Mouse (Mus musculus) midbrain, embryonic 15.5 days (tissue): Measurements from ENCODE around the gene Sgsm3. TPM values are rescaled to one million over a fixed set of nuclear protein-coding genes. Genes with fewer than 3 reads are reported as not detected.

Experiments used
- ATAC-seq: fragments of 200-750 bp; cut with Nextera tagmentation; replicated peaks from 2 replicates; pipeline ENCODE4 v1.8.0; 2017; ENCODE audit warnings: moderate TSS enrichment
- H3K27ac ChIP-seq: fragments of 300-500 bp; sonication (generic); 2 replicates; pipeline ENCODE4 v1.5.1; 2015; ENCODE audit warnings: mild to moderate bottlenecking, inconsistent platforms
- H3K27me3 ChIP-seq: fragments of 300-500 bp; sonication (generic); replicated peaks from 2 replicates; pipeline ENCODE4 v1.6.1; 2015; ENCODE audit warnings: inconsistent platforms
- H3K36me3 ChIP-seq: fragments of 300-500 bp; sonication (generic); replicated peaks from 2 replicates; pipeline ENCODE4 v1.6.1; 2015; ENCODE audit warnings: inconsistent platforms
- H3K4me1 ChIP-seq: fragments of 300-500 bp; sonication (generic); 2 replicates; pipeline ENCODE4 v1.6.1; 2015; ENCODE audit warnings: inconsistent platforms
- H3K4me2 ChIP-seq: fragments of 300-500 bp; sonication (generic); 2 replicates; pipeline ENCODE4 v1.6.1; 2015; ENCODE audit warnings: inconsistent platforms, mild to moderate bottlenecking, moderate library complexity
- H3K4me3 ChIP-seq: fragments of 300-500 bp; sonication (generic); 2 replicates; pipeline ENCODE4 v1.5.1; 2015; ENCODE audit warnings: mild to moderate bottlenecking, inconsistent platforms
- H3K9ac ChIP-seq: fragments of 300-500 bp; sonication (generic); 2 replicates; pipeline ENCODE4 v1.6.1; 2015; ENCODE audit warnings: mild to moderate bottlenecking, inconsistent platforms
- H3K9me3 ChIP-seq: fragments of 300-500 bp; sonication (generic); 2 replicates; pipeline ENCODE4 v1.6.1; 2016; ENCODE audit warnings: inconsistent platforms
- WGBS: fragments of 180-500 bp; shearing (Covaris S2); methylation state at CpG from one replicate; pipeline ENCODE4 v1.1.7; 2015; ENCODE audit warnings: mixed read lengths; 5-methylcytosine and 5-hydroxymethylcytosine counted together
- polyA plus RNA-seq: library from polyadenylated mRNA; unstranded; fragments of >200 nt; fragmentation: Nextera tagmentation; extraction: Ambion mirVana; gene quantifications from 2 replicates; pipeline ENCODE4 v1.2.1, GENCODE M21; 2015

Gene Sgsm3
- polyA plus RNA-seq, 1 experiment from 2014 or later, result 82.6 TPM

DNA sequence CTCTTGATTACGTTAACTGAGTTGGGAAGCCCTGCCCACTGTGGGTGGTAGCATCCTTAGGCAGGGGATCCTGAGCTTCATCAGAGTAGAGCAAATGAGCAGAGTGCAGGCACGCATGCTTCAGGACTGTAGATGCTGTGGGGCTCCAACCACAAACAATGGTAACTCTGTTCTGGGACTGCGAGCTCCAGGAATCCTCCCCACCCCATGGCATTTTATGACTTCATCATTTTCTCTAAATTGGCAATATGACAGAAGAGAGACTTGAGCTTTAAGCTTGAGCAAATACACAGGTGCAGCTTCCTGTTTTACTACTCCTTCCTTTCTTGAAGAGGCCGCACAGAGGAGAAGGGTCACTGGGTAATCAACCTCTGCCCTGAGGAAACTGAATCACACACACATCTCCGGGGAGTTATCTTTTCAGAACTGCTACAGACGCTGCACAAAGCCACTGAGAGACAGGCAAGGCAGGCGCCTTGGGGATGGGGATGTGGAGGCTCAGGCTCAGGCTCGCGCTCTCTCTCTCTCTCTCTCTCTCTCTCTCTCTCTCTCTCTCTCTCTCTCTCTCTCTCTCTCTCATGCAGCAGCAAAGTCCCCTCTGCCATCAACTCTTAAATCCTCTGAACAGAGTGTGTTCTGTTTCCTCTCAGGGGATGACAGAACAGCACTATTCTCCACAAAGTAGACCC lies 55.5 kb downstream of the Sgsm3 start:
- no peak overlapping the region for H3K4me2 ChIP-seq
- 52% methylated on average over 9 of the region's 9 CpGs for WGBS
- no peaks in the 10 kb centered on the region for H3K27me3 ChIP-seq
- no peak overlapping the region for H3K9ac ChIP-seq
- no peaks in the 10 kb centered on the region for H3K36me3 ChIP-seq
- ATAC-seq, result no peak
- H3K4me1 ChIP-seq, result peaks cover 15% of the 10 kb centered on the region
- H3K27ac ChIP-seq, result no peak overlapping the region
- H3K9me3 ChIP-seq, result no peaks in the 10 kb centered on the region
- H3K4me3 ChIP-seq, result no peak overlapping the region

DNA sequence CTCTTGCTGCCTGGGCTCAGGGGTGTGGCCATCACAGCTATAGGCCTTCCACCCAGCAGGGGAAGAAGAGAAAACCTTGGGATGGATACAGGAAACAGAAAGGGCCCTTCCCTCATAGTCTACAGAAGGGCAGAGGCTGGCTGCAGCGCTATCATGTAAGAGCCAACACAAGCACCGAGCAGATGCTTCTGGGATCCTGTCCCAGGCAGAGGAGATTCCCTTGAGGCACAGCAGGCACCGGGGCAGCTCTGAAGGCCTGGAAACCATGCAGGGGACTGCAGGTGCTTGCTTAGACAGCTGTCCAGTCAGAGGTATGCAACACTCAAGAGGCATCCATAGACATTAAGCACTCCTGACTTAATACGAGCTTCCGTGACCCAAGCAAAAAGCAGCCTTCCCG lies 56.6 kb downstream of the Sgsm3 start:
- Histone ChIP-seq H3K27me3 (no peaks in the 10 kb centered on the region), H3K9ac (no peak overlapping the region), H3K4me2 (no peak overlapping the region), H3K4me3 (no peak overlapping the region), H3K4me1 (peaks cover 14% of the 10 kb centered on the region), H3K36me3 (no peaks in the 10 kb centered on the region), H3K27ac (0 out of 2 replicates have a peak overlapping the region, but pooled peaks have one; percentile 7), H3K9me3 (no peaks in the 10 kb centered on the region)
- 75% methylated on average over 6 of the region's 6 CpGs for WGBS
- no peak for ATAC-seq

DNA sequence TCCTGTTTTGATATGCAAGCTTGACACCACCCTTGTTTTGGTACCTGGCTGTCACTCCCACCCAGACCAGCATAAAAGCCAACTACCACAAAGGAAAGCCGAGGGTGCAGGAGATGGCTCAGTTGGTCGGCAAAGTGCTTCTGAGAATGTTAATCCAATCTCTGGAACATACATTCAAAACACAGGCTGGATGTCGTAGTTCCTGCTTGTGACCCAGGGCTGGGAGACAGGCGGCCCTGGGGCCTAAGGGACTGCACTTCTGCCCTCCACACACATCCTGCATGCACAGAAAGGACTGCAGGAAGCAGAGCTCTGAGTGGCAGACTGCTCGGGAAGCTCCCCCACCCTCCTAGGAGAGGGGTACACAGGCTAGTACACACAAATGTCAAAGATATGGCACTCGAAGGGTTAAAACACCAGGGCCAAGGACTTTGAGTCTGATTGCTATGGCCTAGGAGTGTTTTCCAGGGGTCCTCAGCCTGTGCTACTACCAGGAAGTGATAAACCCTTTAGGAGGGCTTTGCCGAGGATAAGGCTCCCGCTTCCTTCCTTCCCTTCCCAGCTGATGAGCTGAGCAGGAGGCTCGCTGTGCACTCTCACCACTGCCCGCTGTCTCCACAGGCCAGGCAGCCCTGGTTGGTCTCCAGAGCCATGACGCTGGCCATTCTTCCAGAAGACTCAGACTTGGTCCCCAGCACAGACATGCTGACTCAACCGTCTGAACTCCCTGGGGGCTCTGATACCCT lies 58.0 kb downstream of the Sgsm3 start:
- no peaks in the 10 kb centered on the region for H3K27me3 ChIP-seq
- H3K36me3 ChIP-seq, result no peaks in the 10 kb centered on the region
- no peaks in the 10 kb centered on the region for H3K9me3 ChIP-seq
- H3K27ac ChIP-seq, result no peak overlapping the region
- no peak overlapping the region for H3K9ac ChIP-seq
- 73% methylated on average over 12 of the region's 12 CpGs for WGBS
- H3K4me3 ChIP-seq, result no peak overlapping the region
- peaks cover 14% of the 10 kb centered on the region for H3K4me1 ChIP-seq
- H3K4me2 ChIP-seq, result no peak overlapping the region
- no peak for ATAC-seq

DNA sequence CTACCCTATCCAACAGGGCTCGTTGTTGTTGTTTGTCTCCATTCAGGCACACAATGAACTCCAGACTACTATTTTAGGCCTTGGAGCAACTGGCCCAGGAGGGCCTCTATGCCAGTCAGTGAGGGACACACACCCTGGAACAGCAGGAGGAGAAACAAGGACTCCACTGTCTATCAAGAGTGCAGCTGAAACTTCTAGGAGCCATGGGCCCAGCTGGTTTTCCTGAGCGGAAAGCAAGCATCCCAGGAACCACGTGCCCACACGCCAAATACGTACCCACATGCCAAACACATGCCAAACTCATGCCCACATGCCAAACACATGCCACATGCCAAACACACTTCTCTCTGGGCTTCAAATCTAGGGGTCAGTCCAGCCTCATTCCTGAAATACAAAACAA lies 60.9 kb downstream of the Sgsm3 start:
- Histone ChIP-seq H3K27ac (no peak overlapping the region), H3K4me1 (peaks cover 14% of the 10 kb centered on the region), H3K9ac (no peak overlapping the region), H3K4me3 (no peak overlapping the region), H3K4me2 (no peak overlapping the region), H3K9me3 (no peaks in the 10 kb centered on the region), H3K27me3 (no peaks in the 10 kb centered on the region), H3K36me3 (no peaks in the 10 kb centered on the region)
- WGBS, result 93% methylated on average over 5 of the region's 5 CpGs
- ATAC-seq, result no peak

DNA sequence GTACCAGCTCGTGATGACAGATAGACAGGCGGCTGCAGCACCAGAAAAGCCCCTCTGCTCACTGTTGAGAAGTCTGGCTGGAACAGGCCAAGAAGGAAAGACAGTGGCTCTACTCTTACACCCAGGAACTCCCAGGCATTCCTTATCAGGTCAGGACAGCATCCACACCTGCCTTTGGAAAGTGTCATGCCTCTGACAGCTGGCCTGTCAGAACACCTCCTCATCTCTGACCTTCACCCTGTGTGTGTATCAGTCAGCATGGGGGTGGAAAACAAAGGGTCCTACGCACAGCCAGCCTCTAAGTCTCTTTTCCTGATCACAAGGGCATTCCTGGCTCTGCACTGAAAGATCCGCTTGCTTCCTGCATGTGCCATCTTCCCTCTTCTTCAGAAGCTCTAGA lies 64.2 kb downstream of the Sgsm3 start:
- H3K4me3 ChIP-seq, result no peak overlapping the region
- 84% methylated on average over 4 of the region's 4 CpGs for WGBS
- no peak for ATAC-seq
- H3K27me3 ChIP-seq, result no peaks in the 10 kb centered on the region
- H3K27ac ChIP-seq, result 0 out of 2 replicates have a peak overlapping the region, but pooled peaks have one; percentile 25
- no peaks in the 10 kb centered on the region for H3K36me3 ChIP-seq
- H3K4me1 ChIP-seq, result no peaks in the 10 kb centered on the region
- no peak overlapping the region for H3K9ac ChIP-seq
- no peak overlapping the region for H3K4me2 ChIP-seq
- no peaks in the 10 kb centered on the region for H3K9me3 ChIP-seq

DNA sequence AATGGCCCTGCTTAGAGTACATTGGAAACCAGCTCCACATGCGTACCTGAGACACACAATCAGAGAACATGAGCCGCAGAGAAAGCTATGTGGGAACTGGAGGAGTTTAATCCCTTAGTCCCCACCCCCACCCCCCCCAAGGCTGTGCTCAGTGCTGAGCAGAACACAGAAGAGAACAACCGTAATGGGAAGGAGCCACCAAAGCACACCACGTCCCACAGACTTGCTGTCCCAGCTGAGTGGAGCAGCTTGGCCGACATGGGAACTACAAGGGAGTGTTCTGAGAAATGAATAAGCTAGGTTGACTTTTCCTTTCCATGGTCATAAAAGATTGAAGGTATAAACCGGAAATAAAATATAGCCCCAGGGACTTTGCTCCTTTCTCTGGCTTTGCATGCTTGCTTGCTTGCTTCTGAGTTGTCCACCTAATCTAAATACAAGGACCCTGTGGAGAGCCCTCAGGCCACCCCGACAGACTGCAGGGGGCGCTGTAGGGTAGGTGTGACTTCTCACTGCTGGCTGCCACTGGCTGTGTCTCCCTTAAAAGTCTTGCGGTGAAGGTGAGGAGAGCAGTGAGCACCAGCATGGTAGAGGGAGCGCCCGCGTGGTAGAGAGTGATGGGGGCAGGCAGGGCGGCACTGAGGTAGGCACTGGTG lies 64.8 kb downstream of the Sgsm3 start:
- Histone ChIP-seq H3K4me1 (no peaks in the 10 kb centered on the region), H3K36me3 (no peaks in the 10 kb centered on the region), H3K4me3 (no peak overlapping the region), H3K27ac (no peak overlapping the region), H3K9ac (no peak overlapping the region), H3K4me2 (no peak overlapping the region), H3K27me3 (no peaks in the 10 kb centered on the region), H3K9me3 (no peaks in the 10 kb centered on the region)
- 55% methylated on average over 13 of the region's 13 CpGs for WGBS
- no peak for ATAC-seq

DNA sequence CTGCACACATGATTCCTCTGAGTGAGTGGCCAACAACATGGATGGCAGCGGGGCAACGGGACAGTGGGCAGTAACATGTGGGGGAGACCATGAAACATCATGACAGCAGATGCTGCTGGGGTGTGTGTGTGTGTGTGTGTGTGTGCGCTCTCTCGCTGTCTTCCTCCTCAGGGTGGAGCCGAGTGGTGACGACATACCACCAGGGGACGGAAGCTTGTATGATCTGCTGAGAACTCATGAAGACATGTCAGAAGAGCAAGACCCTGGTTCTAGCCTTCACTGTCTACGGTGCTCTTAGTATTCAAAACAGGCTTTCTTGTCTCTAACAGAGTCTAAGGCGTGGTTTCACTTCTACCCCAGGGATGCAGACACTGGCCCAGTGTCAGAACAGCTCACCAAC lies 66.9 kb downstream of the Sgsm3 start:
- 96% methylated on average over 9 of the region's 9 CpGs for WGBS
- no peak for ATAC-seq

DNA sequence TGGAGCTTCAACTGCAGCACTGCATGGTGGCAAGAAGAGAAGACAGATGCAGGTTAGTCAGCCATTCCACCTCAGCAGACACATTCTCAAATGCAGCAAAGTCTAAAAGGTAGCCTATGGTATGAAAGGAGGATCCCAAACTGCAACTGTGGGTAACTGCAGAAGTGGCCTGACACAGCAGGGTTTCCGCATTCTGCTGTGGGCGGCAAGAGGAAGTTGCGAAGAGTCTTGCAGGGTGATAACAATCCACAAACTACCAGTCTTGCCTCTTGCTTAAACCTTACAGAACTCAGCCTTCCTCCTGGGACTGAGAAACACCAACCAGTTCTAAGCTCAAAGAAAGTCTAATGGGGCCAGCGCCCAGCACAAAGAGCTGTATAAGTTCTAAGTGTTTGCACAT lies 67.8 kb downstream of the Sgsm3 start:
- Histone ChIP-seq H3K27ac (no peak overlapping the region), H3K4me1 (no peaks in the 10 kb centered on the region), H3K27me3 (no peaks in the 10 kb centered on the region), H3K9me3 (no peaks in the 10 kb centered on the region), H3K4me2 (no peak overlapping the region), H3K4me3 (no peak overlapping the region), H3K36me3 (no peaks in the 10 kb centered on the region), H3K9ac (no peak overlapping the region)
- ATAC-seq, result no peak
- 91% methylated on average over 4 of the region's 4 CpGs for WGBS

More for the DNA sequence above, 66.9 kb downstream of the Sgsm3 start:
- Histone ChIP-seq H3K4me3 (no peak overlapping the region), H3K9me3 (no peaks in the 10 kb centered on the region), H3K36me3 (no peaks in the 10 kb centered on the region), H3K27ac (no peak overlapping the region), H3K27me3 (no peaks in the 10 kb centered on the region), H3K9ac (no peak overlapping the region), H3K4me1 (no peaks in the 10 kb centered on the region), H3K4me2 (no peak overlapping the region)

DNA sequence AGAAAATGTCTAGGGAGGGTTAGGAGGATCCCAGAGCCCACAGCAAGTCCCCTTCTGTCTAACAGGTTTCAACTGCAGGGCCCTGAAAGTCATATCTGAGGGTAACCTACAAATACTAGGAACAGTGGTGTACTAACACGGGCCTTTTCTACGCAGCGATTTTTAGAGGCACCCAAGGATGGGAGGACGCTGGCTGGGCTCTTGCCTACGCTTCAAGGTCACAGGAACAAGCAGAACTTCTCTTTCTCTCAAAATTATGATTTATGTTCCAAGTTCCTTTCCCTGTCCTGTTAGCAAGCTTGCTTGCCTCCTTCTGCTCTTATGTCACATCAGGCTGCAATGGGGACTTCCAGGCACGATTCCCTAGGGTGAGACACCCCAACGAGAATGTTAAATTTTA lies 68.5 kb downstream of the Sgsm3 start:
- Histone ChIP-seq H3K4me2 (no peak overlapping the region), H3K9me3 (no peaks in the 10 kb centered on the region), H3K36me3 (no peaks in the 10 kb centered on the region), H3K9ac (no peak overlapping the region), H3K27me3 (no peaks in the 10 kb centered on the region), H3K27ac (no peak overlapping the region), H3K4me3 (no peak overlapping the region), H3K4me1 (no peaks in the 10 kb centered on the region)
- 95% methylated on average over 7 of the region's 7 CpGs for WGBS
- no peak for ATAC-seq

DNA sequence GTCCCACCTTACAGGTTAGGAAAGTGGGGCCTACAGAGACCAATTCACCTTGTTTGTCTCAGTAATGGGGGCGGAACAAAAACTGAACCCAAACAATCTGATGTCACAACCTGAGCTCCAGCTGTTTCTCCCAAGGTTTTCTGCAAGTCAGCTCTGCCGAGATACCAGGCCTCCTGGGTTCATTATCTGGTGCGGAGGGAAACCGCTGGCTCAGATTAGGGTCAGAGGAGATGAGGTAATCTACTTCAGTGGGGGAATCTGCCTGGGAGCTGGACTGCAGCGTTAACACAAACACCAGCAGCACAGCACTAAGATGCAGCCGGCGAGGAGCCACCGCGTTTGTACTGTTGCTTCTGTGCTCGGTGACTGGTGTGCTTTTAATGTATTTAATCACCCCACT lies 69.9 kb downstream of the Sgsm3 start:
- H3K4me1 ChIP-seq, result no peaks in the 10 kb centered on the region
- no peak overlapping the region for H3K27ac ChIP-seq
- no peaks in the 10 kb centered on the region for H3K9me3 ChIP-seq
- no peak overlapping the region for H3K9ac ChIP-seq
- ATAC-seq, result no peak
- H3K27me3 ChIP-seq, result no peaks in the 10 kb centered on the region
- H3K36me3 ChIP-seq, result no peaks in the 10 kb centered on the region
- no peak overlapping the region for H3K4me3 ChIP-seq
- H3K4me2 ChIP-seq, result no peak overlapping the region
- 61% methylated on average over 10 of the region's 10 CpGs for WGBS

DNA sequence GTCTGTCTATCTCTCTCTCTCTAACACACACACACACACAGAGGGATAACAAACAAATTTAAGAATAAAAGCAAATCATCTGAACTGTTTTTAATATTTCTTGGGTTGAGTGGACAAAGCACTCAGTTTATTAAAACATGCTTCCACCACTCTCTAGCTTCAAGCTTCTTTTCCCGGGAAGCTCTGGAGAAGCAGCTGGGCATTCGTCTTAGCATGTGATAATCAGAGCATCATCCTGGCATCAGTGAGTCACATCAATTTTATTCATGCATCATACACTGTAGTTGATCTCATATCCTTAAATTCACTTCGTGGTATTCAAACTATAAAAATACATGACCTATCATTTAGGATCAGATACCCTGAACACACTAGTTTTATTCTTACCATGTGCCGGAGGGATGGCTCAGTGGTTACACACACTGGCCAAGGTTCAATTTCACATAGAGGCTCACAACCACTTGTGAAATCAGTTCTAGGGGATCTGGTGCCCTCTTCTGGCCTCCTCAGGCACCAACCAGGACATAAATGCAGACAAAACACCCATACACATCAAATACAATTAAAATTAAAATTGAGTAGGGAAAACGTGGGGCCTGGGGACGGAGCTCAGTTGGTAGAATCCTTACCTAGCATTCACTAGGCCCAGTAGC lies 72.0 kb downstream of the Sgsm3 start:
- 79% methylated on average over 6 of the region's 6 CpGs for WGBS

DNA sequence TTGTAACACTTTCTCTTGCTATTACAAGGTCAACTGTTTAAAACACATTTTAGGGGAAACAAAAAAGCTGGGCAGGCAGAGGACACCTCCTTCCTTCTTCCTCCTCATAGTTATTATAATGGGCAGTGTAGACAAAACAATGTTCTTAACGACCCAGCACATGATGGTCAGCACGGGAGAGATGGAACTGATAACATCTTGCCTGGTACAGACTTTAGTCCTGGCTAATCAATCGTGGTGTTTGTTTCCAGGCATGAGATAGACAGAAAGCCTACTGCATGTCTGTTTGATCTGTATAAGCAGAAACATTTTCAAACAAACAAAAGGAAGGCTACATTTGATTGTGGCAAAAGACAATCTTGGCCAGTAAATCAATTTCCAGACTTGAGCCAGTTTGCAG lies 72.9 kb downstream of the Sgsm3 start:
- H3K9ac ChIP-seq, result no peak overlapping the region
- no peaks in the 10 kb centered on the region for H3K9me3 ChIP-seq
- H3K4me3 ChIP-seq, result no peak overlapping the region
- no peaks in the 10 kb centered on the region for H3K27me3 ChIP-seq
- H3K4me1 ChIP-seq, result no peaks in the 10 kb centered on the region
- 79% methylated on average over 3 of the region's 3 CpGs for WGBS
- H3K27ac ChIP-seq, result no peak overlapping the region
- H3K36me3 ChIP-seq, result no peaks in the 10 kb centered on the region
- no peak overlapping the region for H3K4me2 ChIP-seq
- ATAC-seq, result no peak

More for the DNA sequence above, 72.0 kb downstream of the Sgsm3 start:
- Histone ChIP-seq H3K36me3 (no peaks in the 10 kb centered on the region), H3K4me3 (no peak overlapping the region), H3K4me2 (no peak overlapping the region), H3K9me3 (no peaks in the 10 kb centered on the region), H3K27ac (no peak overlapping the region), H3K27me3 (no peaks in the 10 kb centered on the region), H3K4me1 (no peaks in the 10 kb centered on the region), H3K9ac (no peak overlapping the region)
- ATAC-seq, result no peak
